Mouse (Mus musculus) heart, adult 2 months (tissue): Measurements from ENCODE around the gene Coro1c.
A peak's percentile ranks its signal among the peaks of the same experiment; 100 is the strongest.
"Not testable (repeated sequence)": the region's sequence is repeated elsewhere in the genome, so short reads cannot be mapped to it uniquely, and the experiment has no call there.

Experiments used
- CTCF ChIP-seq: fragments of 200-600 bp; IDR thresholded peaks from 2 replicates; pipeline ENCODE4 v1.8.1; 2022; ENCODE audit warnings: antibody characterized with exemption, mild to moderate bottlenecking, moderate library complexity
- POLR2A ChIP-seq: fragments of 200-500 bp; IDR thresholded peaks from 2 replicates; pipeline ENCODE4 v1.6.1; 2011; ENCODE audit warnings: mild to moderate bottlenecking, low read depth, low read length, control low read depth; ENCODE audit not compliant: insufficient read depth

GRCm38 (mm10) chr5:113811824-113812420, 96.6 kb downstream of the Coro1c start:
- peak; percentile 46 for TF ChIP-seq CTCF
- TF ChIP-seq POLR2A: not testable (repeated sequence)
